Mouse (Mus musculus) heart, embryonic 16.5 days (tissue): ENCODE measurements at regions not wholly inside any gene's neighbourhood (a gene's known extent, or its start where the extent isn't known, plus 50 kb on each side); places are given as distances from the start of the nearest gene placed in this dataset.
A peak's percentile ranks its signal among the peaks of the same experiment; 100 is the strongest.

Experiments used
- ATAC-seq: fragments of 200-750 bp; cut with Nextera tagmentation; replicated peaks from 2 replicates; pipeline ENCODE4 v1.8.0; 2017; ENCODE audit warnings: moderate number of reproducible peaks; ENCODE audit not compliant: insufficient read depth, low FRiP score; ENCODE audit errors: extremely low read depth
- H3K27ac ChIP-seq: fragments of 300-500 bp; sonication (generic); 2 replicates; pipeline ENCODE4 v1.5.1; 2014; ENCODE audit warnings: mild to moderate bottlenecking, low read length, control low read depth, moderate library complexity
- H3K27me3 ChIP-seq: fragments of 300-500 bp; sonication (generic); 2 replicates; pipeline ENCODE4 v1.6.1; 2014; ENCODE audit warnings: low read length, mixed read lengths; ENCODE audit not compliant: control insufficient read depth, insufficient read depth
- H3K36me3 ChIP-seq: fragments of 300-500 bp; sonication (generic); 2 replicates; pipeline ENCODE4 v1.6.1; 2014; ENCODE audit not compliant: control insufficient read depth, insufficient read depth
- H3K4me1 ChIP-seq: fragments of 300-500 bp; sonication (generic); 2 replicates; pipeline ENCODE4 v1.6.1; 2014; ENCODE audit warnings: low read length, mixed read lengths; ENCODE audit not compliant: control insufficient read depth, insufficient read depth
- H3K4me2 ChIP-seq: fragments of 300-500 bp; sonication (generic); 2 replicates; pipeline ENCODE4 v1.6.1; 2014; ENCODE audit warnings: low read depth, mild to moderate bottlenecking, control low read depth, low read length
- H3K4me3 ChIP-seq: fragments of 300-500 bp; sonication (generic); 2 replicates; pipeline ENCODE4 v1.5.1; 2014; ENCODE audit warnings: mild to moderate bottlenecking, control low read depth, low read length
- H3K9ac ChIP-seq: fragments of 300-500 bp; sonication (generic); 2 replicates; pipeline ENCODE4 v1.6.1; 2014; ENCODE audit warnings: low read length, control low read depth
- H3K9me3 ChIP-seq: fragments of 300-500 bp; sonication (generic); replicated peaks from 2 replicates; pipeline ENCODE4 v1.6.1; 2016; ENCODE audit warnings: low read length; ENCODE audit not compliant: control insufficient read depth
- WGBS: fragments of 180-500 bp; shearing (Covaris S2); extraction: QIAGEN DNeasy Blood & Tissue Kit; methylation state at CpG from one replicate; pipeline ENCODE4 v1.1.7; 2014; 5-methylcytosine and 5-hydroxymethylcytosine counted together

DNA sequence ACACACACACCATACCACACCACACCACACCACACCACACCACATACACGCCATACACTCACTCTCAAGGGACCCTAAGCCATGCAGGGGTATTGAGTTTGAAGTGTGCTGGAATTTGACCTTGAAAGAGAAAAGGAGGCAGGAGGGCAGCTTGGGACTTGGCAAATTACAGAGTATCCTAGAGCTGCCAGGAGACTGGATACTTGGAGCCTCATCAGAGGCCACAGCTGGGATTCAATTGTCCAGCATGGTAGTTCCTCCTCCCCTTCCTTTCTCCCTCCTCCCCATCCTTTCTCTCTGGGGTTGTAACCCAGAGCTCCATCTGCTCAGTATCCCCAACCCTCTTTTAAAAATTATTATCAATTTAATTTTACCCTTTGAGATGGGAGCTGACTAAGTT, 50.7 kb upstream of the Tarbp1 start:
- Histone ChIP-seq H3K4me2 (no peak overlapping the region), H3K36me3 (no peaks in the 10 kb centered on the region), H3K27ac (peak overlapping the region; percentile 94), H3K4me3 (no peak overlapping the region), H3K9ac (no peak overlapping the region), H3K9me3 (no peaks in the 10 kb centered on the region), H3K4me1 (peaks cover 64% of the 10 kb centered on the region), H3K27me3 (no peaks in the 10 kb centered on the region)
- no peak for ATAC-seq
- WGBS: 59% methylated on average over 1 of the region's 1 CpGs
